Mouse (Mus musculus) mouse trophoblast stem cell (cell line): ENCODE data around the gene Zswim1.

Source experiments
- in situ Hi-C, 2 experiments: fragments of 300-500 bp; cut with MseI, MboI; formaldehyde crosslinking; loops; 2 replicates in 1 of 2; 3 replicates in 1 of 2; pipeline ENCODE4 v1.15.1; 2025

Zswim1 gene

DNA sequence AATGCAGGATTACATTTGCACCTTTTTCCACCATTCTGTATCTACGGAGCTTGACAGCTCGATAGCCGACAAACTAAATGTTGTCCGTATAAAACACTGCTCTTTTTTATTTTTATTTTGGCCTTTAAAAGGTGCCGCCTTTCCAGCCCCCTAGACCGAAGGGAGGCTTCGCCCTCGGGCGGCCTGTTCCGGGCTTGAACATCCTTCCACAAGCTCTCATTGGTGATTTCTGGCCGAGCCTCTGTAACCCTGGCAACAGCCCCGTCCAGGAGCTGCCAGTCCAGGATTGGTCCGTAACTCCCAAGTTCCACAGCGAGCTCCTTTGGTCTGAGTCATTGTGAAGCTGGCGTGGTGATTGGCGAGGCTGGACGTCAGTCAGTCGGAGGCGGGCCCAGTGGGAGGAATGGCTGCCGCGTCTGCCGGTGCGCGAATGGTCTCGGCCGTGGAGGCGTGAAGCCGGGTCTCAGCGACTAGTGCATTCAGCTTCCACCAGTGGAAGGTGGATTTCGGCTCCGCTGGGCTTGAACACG, at the start of gene Zswim1:
Zswim1 (plus strand) TSS at position 51 of the 530 bp plus-strand sequence.
- in situ Hi-C loops = no loop called here

DNA sequence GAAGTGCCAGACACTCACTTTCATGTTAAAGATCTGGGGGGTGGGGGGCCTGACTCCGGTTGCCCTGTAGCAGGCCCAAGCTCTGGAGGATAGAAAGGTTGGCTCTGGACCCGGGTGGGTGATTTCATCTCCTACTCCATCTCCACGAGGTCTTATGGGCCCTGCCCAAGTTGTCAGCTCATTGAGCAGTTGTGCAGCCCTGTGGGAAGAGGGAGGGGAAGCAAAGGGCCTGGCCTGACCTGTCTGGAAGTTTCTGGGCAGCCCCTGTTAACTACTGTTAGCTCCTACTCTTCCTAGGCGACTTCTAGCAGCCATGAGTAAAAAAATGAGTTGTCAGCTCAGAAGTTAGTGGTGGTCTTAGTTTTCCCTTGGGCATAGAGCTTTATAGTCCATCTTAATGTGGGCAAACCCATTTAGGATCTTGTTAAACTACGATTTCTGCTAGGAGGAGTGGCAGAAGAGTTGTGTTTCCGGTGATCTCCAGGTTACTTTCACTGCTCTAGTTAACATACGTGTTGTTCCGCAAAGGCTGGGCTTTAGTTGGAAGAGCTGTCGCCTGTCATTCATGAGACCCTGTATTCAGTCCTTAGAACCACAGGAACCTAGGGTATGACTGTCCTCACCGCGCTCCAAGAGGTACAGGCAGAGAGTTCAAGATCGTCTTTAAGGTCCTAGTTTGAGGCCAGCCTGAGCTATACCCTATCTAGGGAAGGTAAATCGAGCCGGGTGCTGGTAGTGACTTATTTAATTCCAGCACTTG, 49.1 kb upstream of the Zswim1 start:
- in situ Hi-C loops = no loop called here

DNA sequence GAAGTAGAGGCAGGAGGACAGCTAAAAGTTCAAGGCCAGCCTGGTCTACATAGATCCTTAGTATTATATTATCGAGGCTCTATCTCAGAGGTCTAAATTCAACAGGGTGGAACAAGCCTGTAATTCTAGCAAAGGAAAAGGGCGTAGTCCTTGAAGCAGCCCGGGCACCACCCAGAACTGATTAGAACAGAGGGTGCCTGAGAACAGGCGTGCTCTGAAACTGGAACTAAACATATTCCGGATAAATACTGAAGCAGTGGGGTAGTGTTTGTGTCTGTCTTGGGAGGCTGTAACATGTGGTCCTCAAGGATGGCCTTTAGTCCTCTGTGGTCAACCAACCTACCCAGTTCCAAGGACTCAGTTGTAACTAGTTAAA, 48.5 kb upstream of the Zswim1 start:
- in situ Hi-C loops = no loop called here

DNA sequence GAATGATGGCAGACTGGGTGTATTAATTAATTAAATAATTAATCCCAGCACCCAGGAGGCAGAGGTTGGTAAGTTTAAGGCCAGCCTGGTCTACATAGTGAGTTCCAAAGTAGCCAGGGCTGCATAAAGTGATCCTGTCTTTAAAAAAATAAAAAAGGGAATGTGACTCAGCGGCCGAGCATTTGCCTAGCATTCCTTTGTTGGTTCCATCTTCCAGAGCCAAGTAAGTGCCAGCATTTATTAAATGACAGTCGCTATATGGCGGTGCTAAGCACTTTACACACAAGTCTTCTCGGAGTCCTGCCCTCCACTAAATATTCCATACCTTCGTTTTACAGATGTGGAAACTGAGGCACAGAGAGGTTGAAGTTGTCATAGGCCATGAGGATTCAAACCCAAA, 46.4 kb upstream of the Zswim1 start:
- in situ Hi-C loops = no loop called here

DNA sequence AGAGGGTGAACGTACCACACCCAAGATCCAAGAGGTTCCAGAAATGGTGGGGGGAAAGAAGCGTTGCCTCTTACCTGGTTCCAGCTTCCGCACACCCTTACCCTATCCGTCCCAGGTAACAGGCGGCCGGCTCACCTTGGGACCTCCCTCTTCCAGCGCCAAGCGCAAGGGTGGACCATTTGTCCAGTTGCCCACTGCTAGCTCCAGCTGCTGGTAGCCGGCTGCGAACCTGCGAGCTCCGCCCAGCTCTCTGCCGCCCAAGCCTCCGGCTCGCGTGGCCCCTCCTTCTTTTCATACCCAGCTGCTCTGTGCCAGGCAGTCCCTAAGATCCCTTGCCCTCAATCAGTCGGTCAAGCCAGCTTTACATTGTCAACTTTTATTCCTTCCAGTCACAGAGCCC, 45.7 kb upstream of the Zswim1 start:
- in situ Hi-C loops = no loop called here

DNA sequence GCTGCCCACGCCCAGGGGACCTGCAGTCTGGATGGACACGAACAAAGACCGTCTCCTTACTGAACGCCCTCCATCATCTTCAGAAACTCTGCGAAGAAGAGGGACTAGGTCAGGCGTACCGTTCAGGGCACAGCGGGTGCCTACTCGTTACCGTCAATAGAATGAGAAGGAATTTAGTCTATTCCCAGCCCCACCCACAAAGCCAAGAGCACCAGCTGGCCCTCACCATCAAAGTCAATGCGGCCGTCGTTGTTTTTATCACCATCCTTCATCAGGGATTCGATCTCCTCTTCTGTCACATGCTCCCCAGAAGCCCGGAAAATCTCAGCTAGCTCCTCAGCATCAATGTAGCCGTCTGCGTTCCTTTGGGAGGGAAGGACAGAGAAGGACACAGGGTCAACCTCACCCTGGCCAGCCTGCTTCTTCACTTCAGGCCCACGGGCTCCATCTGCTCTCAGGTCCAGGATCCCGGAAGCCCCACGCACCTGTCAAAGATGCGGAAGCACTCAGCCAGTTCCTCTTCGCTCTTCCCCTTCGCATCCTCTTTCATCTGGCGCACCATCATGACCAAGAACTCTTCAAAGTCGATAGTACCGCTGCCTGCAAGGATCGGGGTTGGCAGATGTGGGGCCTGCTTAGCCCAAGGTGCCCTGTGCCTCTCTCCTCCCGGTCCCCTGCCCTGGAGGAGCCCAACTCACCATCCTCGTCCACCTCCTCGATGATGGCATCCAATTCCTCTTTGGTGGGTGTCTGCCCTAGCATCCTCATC, 45.1 kb upstream of the Zswim1 start:
- in situ Hi-C loops = no loop called here

DNA sequence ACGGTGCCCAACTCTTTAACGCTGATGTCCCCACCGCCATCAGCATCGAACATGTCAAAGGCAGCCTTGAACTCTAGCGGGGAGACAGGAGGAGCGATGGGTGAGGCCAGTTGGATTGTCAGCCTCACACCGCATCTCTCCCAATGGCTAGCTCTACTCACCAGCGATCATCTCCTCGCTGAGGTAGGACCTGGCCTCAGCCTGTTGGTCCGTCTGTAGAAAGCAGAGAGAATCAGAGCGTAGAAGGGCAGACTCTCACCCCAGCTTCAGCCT, 44.5 kb upstream of the Zswim1 start:
- in situ Hi-C loops = no loop called here

DNA sequence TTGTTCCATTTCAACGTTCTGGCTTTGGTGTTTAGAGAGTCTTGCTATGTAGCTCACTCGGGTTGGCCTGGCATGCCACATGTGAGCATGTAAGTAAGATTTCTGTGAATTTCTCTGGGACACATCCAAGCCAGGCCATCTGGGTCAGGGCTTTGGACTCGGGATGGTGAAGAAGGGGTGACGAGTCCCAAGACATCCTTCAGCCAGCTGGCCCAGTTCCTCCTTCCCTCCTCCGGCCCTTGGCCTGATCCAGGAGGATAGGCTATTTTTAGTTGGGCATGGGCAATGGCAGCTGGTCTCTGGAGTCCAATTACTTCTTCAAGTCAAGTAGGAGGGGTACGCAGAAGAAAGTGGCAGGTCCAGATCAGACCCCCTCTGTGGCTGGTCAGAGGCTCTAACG, 43.7 kb upstream of the Zswim1 start:
- in situ Hi-C loops = no loop called here

DNA sequence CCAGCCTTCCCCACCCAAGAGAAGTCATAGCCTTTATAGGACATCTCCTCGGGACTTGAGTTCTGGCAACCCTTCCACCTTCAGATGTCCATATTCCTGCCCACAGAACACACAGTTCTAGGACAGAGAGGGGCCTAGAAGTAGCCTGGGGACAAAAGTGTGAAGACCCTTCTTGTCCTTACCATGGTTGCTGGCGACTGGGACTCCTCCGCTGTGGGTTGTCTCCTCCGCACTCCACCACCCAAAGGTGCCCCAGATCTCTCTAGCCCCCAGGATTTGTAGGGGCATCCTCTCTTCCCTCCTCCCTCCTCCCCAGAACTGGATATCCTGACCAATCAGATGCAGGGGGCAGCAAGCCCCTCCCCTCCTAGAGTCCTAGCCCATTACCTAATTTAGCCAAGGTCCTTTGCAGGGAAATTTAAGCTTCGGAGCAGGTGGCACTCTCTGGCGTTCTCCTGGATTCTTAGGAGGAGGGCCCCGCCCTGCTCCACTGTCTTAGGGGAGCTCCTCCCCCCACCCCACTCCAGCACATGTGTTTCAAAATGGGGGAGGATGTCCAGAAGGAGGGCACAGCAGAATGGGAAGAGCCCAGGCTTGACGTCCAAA, 42.9 kb upstream of the Zswim1 start, which contains the start of gene Tnnc2:
Tnnc2 (minus strand) TSS at position 487 of the 606 bp plus-strand sequence.
- in situ Hi-C loops = no loop called here

DNA sequence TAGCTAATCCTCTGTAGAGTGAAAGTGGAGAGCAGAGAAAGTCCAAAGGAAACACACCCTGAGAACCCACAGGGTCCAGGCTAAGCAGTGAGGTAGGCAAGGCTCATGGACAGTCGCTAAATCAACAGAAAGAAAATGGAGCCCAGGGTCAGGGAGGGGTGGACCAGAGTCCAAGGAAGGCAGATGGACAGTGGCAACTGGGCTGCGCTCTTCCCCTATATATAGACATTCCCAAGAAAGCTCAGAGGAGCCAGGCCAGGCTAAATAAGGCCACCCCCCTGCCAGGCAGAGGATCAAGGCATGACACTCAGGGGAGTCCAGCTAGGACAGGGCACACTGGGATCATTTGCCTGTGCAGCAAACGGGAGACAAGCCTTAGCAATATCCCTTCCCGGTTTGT, 40.6 kb upstream of the Zswim1 start:
- in situ Hi-C loops = no loop called here

DNA sequence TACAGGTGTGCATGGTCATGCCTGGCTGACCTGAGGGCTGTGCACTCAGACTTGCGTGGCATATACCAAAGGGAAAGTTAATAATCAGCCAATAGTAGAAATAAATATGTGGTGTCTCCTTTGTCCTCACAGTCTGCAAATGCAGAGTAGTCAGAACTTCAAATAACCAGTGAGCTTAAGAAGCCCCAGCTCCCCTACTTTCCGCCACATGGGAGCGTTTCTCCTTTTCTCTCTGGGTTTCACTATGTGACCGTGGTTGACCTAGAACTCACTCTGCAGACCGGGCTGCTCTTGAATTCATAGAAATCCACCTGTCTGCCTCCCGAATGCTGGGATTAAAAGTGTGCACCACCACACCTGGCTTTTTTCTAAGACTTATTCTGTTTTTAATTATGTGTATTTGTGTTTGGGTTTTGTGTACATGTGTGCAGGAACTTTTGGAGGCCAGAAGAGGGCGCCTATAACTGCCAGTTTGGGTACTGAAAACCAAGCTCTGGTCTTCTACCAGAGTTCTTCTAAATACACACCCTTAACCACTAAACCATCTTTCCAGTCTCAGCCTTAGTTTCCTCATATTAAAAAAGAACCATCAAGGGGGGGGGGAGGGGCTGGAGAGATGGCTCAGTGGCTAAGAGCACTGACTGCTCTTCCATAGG, 38.4 kb upstream of the Zswim1 start:
- in situ Hi-C loops = no loop called here

DNA sequence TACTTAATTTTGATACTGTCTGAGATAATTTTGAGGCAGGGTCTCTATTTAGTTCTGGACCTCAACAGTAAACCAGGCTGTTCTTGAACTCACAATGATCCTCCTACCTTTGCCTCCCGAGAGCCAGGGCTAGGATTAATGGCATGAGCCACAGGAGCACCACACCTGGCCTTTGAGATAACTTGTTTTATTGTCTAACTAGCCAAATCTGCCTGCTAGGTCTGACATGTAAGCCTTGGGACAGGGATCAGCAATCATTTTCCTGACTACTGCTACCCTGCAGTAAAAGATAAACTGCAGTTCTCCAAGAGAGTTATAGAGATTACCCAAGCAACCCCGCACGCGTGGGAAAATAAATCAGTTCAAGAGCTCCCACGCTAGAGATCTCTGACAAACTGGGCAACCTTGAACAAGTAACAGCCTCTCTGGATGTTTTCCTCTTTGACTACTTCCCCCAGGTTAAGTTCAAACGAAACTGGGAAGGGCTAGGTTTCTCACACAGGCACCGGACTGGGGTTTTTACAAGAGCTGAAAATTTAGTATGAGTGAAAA, 37.5 kb upstream of the Zswim1 start:
- in situ Hi-C loops = no loop called here

DNA sequence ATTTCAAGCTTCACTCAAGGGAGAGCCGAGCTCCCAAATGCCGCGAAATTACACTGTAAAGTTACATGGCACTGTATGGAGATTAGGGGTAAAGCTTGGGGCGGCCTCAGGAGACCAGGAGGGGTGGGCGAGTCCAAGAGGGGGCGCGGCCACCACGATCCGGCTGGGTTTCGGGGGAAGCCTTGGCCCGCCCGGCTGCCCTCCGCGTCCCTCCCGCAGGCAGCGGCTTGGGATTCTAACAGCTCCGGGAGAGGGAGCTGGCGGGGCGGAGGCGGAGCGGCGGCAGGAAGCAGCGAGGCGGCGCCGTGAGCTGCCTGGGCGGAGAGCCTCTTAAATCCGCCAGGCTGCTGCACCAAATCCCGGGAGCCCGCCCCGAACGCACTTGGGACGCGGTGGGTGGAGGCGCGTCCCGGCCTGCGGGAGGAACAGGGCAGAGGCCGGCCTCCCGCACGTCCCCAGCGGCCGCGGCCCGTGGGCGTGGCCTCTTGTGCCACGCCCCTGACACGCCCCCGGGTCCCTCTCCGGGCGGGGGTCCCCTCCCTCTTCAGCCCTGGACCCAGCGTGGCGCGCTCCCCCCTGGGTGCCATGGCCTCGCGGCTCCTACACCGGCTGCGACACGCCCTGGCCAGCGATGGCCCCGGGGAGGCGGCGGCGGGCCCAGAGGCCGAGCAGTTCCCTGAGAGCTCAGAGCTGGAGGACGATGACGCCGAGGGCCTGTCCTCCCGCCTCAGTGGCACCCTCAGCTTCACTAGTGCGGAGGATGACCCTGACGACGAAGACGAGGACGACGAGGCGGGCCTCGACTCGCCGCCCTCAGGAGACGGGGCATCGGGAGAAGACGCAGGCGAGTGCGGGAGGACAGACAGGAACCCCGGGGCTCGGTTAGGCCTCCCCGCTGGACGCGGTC, 36.8 kb upstream of the Zswim1 start, which contains the start of gene Snx21:
Snx21 (plus strand) TSS at position 343 of the 907 bp plus-strand sequence.
- in situ Hi-C loops = no loop called here

DNA sequence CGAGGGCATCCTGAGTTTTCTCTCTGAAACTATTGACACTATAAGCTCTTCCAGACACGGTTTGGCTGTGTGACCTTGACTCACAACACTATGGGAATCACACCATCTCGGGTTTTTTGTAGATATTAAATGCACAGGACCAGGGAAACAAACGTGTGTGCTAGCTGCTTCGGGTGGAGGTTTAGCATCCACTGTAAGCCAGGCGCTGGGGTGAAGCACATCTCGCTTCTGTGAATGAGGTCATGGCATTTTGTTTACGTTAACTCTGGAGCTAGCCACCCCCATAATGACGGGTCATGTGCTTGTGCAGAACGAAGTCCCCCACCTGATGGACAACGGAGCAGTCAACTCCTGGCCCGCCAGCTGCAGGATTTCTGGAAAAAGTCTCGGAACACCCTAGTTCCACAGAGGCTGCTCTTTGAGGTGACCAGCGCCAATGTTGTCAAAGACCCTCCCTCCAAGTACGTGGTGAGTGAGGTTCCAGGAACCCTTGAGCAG, 36.0 kb upstream of the Zswim1 start:
- in situ Hi-C loops = no loop called here

DNA sequence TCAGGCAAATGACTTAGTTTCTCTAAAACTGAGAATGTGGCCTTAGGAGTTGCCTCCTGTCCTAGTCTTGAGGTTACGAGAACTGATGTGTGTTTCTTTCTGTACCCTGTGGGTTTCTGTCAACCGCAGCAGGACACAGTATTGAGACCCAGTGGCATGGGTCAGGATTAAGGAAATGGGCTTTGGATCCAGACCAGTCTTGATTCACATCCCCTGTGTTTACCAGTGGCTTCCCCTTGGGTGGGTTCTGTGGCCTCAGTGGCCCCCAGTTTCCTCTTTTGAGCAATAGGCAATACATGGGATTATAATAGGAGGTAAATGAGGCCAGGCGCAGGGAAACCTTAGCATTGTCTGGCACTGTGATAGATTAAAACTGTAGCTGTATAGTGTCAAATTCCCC, 35.5 kb upstream of the Zswim1 start:
- in situ Hi-C loops = no loop called here

DNA sequence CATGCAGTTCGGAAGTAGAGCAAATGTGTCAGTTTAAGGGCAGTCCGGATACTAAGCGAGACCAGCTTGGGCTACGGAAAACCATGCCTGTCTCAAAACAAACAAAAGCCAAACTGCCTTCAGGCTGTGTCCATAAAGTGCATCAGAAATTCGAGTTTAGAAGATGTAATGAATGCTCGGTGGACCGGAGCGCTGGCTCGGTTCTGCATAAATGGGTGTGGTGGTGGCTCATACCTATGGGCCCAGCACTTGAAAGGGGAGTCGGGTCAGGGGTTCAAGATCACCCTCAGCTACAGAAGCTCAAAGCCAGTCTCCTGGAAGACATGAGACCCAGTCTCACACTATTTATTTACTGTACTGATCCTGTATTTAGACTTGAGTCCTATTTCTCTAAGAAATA, 34.7 kb upstream of the Zswim1 start:
- in situ Hi-C loops = no loop called here

DNA sequence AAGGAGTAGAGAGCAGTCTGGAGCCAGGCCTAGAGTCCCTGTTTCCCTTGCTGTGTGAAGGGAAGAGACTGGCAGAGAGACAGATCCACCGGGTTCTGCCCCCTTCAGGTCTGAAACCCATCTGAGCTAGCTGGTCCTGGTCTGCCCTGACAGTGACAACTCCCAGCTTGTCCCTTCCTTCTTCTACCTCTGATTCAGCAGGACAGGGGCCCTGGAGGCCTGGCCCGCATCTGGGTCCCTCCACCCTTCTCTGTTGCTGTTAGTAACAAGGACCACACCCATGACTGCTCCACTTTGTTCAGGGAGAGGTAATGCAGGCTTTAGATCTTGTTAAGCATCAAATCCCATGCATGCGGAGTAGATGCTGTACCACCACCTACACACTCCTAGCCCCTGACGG, 34.1 kb upstream of the Zswim1 start:
- in situ Hi-C loops = no loop called here

DNA sequence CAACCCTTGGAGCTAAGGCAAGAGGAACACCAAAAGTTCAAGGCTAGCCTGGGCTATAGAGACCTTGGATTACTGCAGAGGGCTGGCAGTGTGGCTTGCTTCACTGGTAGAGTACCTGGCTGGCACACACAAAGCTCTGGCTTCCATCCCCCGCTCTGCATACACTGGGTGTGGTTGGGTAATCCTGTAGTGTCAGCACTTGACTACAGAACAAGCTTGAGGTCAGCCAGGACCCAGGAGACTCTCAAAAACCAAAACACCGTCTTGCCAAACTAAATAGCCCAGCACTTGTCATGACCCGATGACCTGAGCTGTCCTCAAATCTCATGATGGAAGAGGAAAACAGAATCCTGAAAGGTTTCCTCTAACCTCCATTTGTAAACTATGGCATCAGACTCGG, 32.0 kb upstream of the Zswim1 start:
- in situ Hi-C loops = no loop called here

DNA sequence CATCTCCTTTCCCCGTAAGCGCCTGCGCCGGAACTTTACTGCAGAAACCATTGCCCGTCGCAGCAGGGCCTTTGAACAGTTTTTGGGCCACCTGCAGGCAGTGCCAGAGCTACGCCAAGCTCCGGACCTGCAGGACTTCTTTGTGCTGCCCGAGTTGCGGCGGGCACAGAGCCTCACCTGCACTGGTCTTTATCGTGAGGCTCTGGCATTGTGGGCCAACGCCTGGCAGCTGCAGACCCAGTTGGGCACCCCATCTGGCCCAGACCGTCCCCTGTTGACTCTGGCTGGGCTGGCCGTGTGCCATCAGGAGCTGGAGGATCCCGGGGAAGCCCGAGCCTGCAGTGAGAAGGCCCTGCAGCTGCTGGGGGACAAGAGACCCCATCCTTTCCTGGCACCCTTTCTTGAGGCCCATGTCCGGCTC, 30.6 kb upstream of the Zswim1 start:
- in situ Hi-C loops = no loop called here

DNA sequence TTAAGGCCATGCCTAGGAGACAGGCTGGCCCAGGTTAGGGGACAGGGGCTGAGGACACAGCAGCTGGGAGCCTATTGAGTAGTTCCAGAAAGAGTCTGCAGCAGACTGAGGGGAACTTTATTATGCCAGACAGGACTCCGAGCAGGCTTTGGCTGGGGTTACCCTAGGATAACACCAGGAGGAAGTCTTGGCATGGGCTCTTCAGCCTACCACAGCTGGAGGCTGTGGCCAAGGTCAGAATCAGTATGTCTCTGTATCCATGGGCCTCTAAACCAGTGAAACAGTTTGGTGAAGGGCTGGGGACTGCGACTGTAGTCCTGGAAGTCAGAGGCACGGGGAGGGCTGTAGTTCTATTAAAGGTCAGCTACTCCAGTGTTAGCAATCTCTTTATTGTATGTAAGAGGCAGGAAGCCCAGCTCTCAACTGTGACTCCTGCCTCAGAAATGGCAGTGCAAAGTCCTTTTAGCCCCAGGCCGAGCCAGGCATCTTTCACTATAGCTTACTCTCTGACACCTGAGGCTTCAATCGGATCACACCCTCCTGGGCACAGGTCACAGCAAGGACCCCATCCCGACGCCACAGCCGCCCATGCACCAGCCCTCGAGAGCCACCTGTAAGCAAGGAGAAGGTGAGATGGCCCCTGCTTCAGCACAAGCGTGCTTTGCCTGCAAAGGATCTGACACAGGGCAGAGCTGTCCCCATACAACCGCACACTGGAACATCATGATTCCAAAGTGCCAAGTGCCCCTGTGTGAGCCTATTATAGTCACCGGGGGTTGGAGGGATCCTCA, 29.9 kb upstream of the Zswim1 start:
- in situ Hi-C loops = no loop called here
